Mouse (Mus musculus) lung, embryonic 16.5 days (tissue): ENCODE data around the gene Gm5039. TPM values are rescaled to one million over a fixed set of nuclear protein-coding genes. Genes with fewer than 3 reads are reported as not detected.
"Not testable (repeated sequence)": the region's sequence is repeated elsewhere in the genome, so short reads cannot be mapped to it uniquely, and the experiment has no call there.

Experiments
- ATAC-seq: fragments of 200-750 bp; cut with Nextera tagmentation; 2 replicates; pipeline ENCODE4 v1.8.0; 2017; ENCODE audit warnings: low read depth, mild to moderate bottlenecking, moderate library complexity
- H3K27ac ChIP-seq: fragments of 300-500 bp; sonication (generic); 2 replicates; pipeline ENCODE4 v1.5.1; 2014; ENCODE audit warnings: mild to moderate bottlenecking, control low read depth, low read length
- H3K27me3 ChIP-seq: fragments of 300-500 bp; sonication (generic); 2 replicates; pipeline ENCODE4 v1.6.1; 2014; ENCODE audit warnings: low read depth, low read length, mixed read lengths; ENCODE audit not compliant: control insufficient read depth, insufficient read depth
- H3K36me3 ChIP-seq: fragments of 300-500 bp; sonication (generic); 2 replicates; pipeline ENCODE4 v1.6.1; 2014; ENCODE audit warnings: low read length; ENCODE audit not compliant: control insufficient read depth, insufficient read depth
- H3K4me1 ChIP-seq: fragments of 300-500 bp; sonication (generic); replicated peaks from 2 replicates; pipeline ENCODE4 v1.6.1; 2014; ENCODE audit warnings: low read length, mixed read lengths; ENCODE audit not compliant: control insufficient read depth, insufficient read depth
- H3K4me2 ChIP-seq: fragments of 300-500 bp; sonication (generic); 2 replicates; pipeline ENCODE4 v1.6.1; 2014; ENCODE audit warnings: low read depth, low read length, control low read depth
- H3K4me3 ChIP-seq: fragments of 300-500 bp; sonication (generic); 2 replicates; pipeline ENCODE4 v1.5.1; 2014; ENCODE audit warnings: mild to moderate bottlenecking, low read length, control low read depth
- H3K9ac ChIP-seq: fragments of 300-500 bp; sonication (generic); 2 replicates; pipeline ENCODE4 v1.6.1; 2014; ENCODE audit warnings: low read length, control low read depth
- H3K9me3 ChIP-seq: fragments of 300-500 bp; sonication (generic); 2 replicates; pipeline ENCODE4 v1.6.1; 2016; ENCODE audit warnings: low read length; ENCODE audit not compliant: control insufficient read depth
- WGBS: fragments of 180-500 bp; shearing (Covaris S2); extraction: QIAGEN DNeasy Blood & Tissue Kit; methylation state at CpG from one replicate; pipeline ENCODE4 v1.1.7; 2014; 5-methylcytosine and 5-hydroxymethylcytosine counted together
- polyA plus RNA-seq: library from polyadenylated mRNA; unstranded; fragments of >200 nt; fragmentation: Nextera tagmentation; extraction: Ambion mirVana; gene quantifications from 2 replicates; pipeline ENCODE4 v1.2.1, GENCODE M21; 2015

Gene Gm5039
- polyA plus RNA-seq, 1 experiment from 2014 or later, result not detected

- not testable (repeated sequence) for H3K4me3 ChIP-seq, H3K4me2 ChIP-seq, H3K4me1 ChIP-seq, H3K9me3 ChIP-seq, H3K27me3 ChIP-seq, H3K27ac ChIP-seq, ATAC-seq, H3K9ac ChIP-seq, H3K36me3 ChIP-seq
- WGBS, result 52% methylated on average over 2 of the region's 2 CpGs
Observed at GRCm38 (mm10) chr12:88341286-88341685, 17.5 kb upstream of the Gm5039 start.

- ATAC-seq, H3K27me3 ChIP-seq, H3K4me1 ChIP-seq, H3K27ac ChIP-seq, H3K4me2 ChIP-seq, H3K9me3 ChIP-seq, H3K4me3 ChIP-seq, H3K36me3 ChIP-seq, H3K9ac ChIP-seq: not testable (repeated sequence)
- WGBS, result 59% methylated on average over 4 of the region's 4 CpGs
Observed at GRCm38 (mm10) chr12:88336662-88337413, 13.0 kb upstream of the Gm5039 start.

GRCm38 (mm10) chr12:88314556-88314955 lies 9.3 kb downstream of the Gm5039 start:
- Histone ChIP-seq H3K27ac (no peak overlapping the region), H3K9ac (no peak overlapping the region), H3K9me3 (no peaks in the 10 kb centered on the region), H3K4me2 (no peak overlapping the region), H3K4me1 (no peaks in the 10 kb centered on the region), H3K27me3 (no peaks in the 10 kb centered on the region), H3K36me3 (no peaks in the 10 kb centered on the region), H3K4me3 (no peak overlapping the region)
- 78% methylated on average over 3 of the region's 3 CpGs for WGBS
- no peak for ATAC-seq

- not testable (repeated sequence) for H3K4me2 ChIP-seq, H3K27me3 ChIP-seq, H3K4me1 ChIP-seq, ATAC-seq, H3K9ac ChIP-seq, H3K36me3 ChIP-seq, H3K27ac ChIP-seq, H3K4me3 ChIP-seq, H3K9me3 ChIP-seq
- WGBS, result 56% methylated on average over 1 of the region's 2 CpGs
Observed at GRCm38 (mm10) chr12:88297171-88297570, 26.7 kb downstream of the Gm5039 start.

- not testable (repeated sequence) for H3K27me3 ChIP-seq, H3K9me3 ChIP-seq, ATAC-seq, H3K27ac ChIP-seq, H3K9ac ChIP-seq, H3K4me1 ChIP-seq, H3K4me2 ChIP-seq, H3K36me3 ChIP-seq, H3K4me3 ChIP-seq
- 69% methylated on average over 4 of the region's 4 CpGs for WGBS
Observed at GRCm38 (mm10) chr12:88293082-88293481, 30.7 kb downstream of the Gm5039 start.

GRCm38 (mm10) chr12:88285224-88285623 lies 38.6 kb downstream of the Gm5039 start:
- not testable (repeated sequence) for H3K4me3 ChIP-seq, H3K4me2 ChIP-seq, H3K4me1 ChIP-seq, H3K9ac ChIP-seq, H3K9me3 ChIP-seq, H3K27ac ChIP-seq, H3K27me3 ChIP-seq, H3K36me3 ChIP-seq
- ATAC-seq, result peak; percentile 34; the same call in 1 of the 2 replicates
- 86% methylated on average over 5 of the region's 5 CpGs for WGBS

- not testable (repeated sequence) for H3K9ac ChIP-seq, H3K27ac ChIP-seq, H3K27me3 ChIP-seq, H3K36me3 ChIP-seq, H3K9me3 ChIP-seq, H3K4me2 ChIP-seq, H3K4me1 ChIP-seq, H3K4me3 ChIP-seq, ATAC-seq
- 80% methylated on average over 5 of the region's 5 CpGs for WGBS
Observed at GRCm38 (mm10) chr12:88274400-88274799, 49.4 kb downstream of the Gm5039 start, which contains the start of gene Gm5662. Gene Gm5662, minus strand, starts transcription at chr12:88274500.

Other genes with a start within 250 kb of the Gm5039 start
- gene Gm16368, start 240.3 kb downstream of the Gm5039 start, polyA plus RNA-seq, result not detected in 2 replicates
- gene Gm10436, start 141.9 kb downstream of the Gm5039 start, polyA plus RNA-seq, result not detected in 2 replicates
- not detected in 2 replicates for gene Gm8332, start 73.9 kb downstream of the Gm5039 start, polyA plus RNA-seq
- not detected in 2 replicates for gene Gm5662, start 49.5 kb downstream of the Gm5039 start, polyA plus RNA-seq
- 16.2 and 17.1 TPM in 2 replicates for gene Adck1, start 36.5 kb upstream of the Gm5039 start, polyA plus RNA-seq